Mouse (Mus musculus): ENCODE measurements at regions not wholly inside any gene's neighbourhood (a gene's known extent, or its start where the extent isn't known, plus 50 kb on each side); places are given as distances from the start of the nearest gene placed in this dataset.

DNA sequence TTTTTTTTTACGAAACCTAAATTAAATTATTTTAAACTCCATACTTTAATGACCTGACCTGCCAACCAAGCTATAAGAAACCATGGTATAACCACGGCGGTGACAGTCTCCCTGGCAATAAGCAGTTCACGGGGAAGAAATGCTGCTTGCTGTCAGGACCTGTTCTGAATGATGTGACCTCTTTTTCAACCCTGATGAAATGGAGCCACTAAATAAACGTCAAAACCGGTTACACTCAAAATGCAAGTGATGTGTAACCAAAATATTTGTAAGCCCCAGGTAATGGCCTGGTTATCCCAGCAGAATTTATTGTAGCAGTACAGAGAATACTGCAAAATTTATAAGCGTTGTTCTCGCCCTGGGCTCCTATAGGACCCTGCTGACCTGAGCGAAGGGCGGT lies 111.4 kb downstream of the Mis18a start:
- no peak for DNase-seq (ENCODE audit: low read depth, low spot score)

DNA sequence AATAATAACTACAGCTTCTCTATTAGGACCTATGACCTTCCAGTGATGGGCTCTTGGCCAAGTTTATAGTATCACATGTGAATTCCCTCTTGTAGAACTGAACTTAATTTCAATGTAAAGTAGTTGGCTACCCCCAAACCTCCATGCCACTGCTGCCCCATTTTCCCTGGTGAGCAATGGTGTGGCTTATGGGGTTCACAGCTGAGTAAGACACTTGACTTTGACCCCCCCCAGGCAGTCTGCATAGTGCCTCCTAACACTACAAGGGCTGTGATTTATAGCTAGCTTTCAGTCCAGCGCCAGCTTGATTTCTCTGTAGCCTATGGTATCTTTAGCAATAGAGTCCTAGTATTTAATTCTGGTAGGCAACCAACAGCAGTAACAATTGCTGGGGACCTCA lies 113.1 kb downstream of the Mis18a start:
- no peak for DNase-seq (ENCODE audit: low read depth, low spot score)

DNA sequence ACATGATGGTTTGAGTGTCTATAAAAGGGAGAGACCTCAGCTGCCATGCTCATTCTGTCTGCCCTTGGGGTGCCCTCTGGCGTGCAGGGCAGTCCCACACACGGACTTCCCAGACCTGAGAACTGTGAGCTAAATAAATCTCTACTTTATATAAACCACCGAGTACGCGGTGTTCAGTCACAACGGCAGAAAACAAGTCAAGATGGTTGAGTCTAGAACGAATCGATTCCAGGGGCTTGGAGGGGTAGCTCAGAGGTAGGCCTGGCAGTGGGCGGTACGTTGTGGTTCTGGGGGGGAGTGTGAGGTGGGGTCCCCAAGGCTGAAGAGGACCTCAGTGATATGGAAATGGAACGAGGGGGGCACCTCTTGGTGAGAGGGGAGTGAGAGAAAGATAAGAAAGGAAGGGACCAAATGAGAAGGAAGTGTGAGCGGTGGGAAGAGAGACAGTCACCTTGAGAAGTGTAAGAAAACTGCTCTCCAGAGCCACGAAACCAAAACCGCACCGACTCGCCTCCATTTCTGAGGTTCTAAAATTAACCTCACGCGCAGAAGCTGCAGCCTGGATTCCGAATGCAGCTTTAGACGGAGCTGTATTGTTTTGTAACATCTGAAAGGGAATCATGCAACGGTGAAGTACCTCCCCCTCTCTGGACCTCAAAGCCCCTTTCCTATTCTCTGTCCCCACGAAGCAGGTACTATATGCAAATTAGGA lies 117.0 kb downstream of the Mis18a start:
- no peak for DNase-seq (ENCODE audit: low read depth, low spot score)

DNA sequence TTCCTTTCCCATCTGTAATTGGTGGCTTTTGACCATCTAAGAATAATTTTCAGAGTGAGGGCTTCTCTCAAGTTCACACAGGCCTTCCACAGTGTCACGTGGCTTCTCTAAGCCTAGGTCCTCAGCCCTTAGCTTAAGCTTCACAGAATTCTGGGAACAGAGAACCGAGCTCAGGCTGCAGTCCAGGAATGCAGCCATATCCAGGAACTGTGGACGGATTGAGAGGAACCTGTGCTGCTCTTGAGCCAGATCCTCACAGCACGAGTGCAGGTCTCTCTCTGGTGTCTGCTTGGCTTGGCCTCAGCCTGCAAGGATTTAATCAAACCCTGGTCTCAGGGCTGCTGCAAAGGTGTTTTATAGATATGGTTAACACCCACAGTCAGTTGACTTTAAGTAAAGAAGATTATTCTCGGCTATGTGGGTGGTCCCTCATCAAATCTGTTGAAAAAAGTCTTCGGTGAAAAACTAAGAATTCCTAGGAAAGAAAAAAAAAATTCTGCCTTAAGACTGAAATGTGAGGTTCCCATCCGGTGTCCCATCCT lies 127.8 kb downstream of the Mis18a start:
- no peak for DNase-seq (ENCODE audit: low read depth, low spot score)

- peak; percentile 65 for DNase-seq (ENCODE audit: low read depth, low spot score)
These were observed 128.5 kb downstream of the Mis18a start for GRCm38 (mm10) chr16:90598727-90599126.

- DNase-seq (ENCODE audit: low read depth, low spot score): no peak
These were observed 134.3 kb downstream of the Mis18a start for GRCm38 (mm10) chr16:90592721-90593481.

GRCm38 (mm10) chr16:90585171-90585570 lies 142.0 kb downstream of the Mis18a start:
- DNase-seq (ENCODE audit: low read depth, low spot score): no peak

- DNase-seq (ENCODE audit: low read depth, low spot score): no peak
These were observed 146.8 kb downstream of the Mis18a start for GRCm38 (mm10) chr16:90580411-90580810.

DNA sequence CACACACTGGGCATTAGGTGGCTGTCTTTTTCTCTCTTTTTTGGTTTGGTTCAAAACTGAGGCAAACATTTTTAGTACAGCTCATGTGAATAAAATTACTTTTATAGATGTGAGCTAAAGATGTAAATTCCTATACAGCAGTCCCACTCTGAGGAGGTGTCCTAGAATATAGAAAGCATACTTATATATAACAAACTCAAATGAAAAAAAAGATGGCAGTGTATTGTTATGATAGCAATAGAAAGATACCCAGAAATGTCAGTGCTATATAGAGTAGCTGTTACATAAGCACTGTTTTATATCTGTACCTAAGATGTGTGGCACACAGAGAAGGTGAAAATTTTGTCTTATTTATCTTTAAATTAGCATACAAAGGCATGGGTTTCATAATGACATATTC lies 156.1 kb downstream of the Mis18a start:
- no peak for DNase-seq (ENCODE audit: low read depth, low spot score)

- no peak for DNase-seq (ENCODE audit: low read depth, low spot score)
These were observed 157.4 kb downstream of the Mis18a start for GRCm38 (mm10) chr16:90569826-90570225.

DNA sequence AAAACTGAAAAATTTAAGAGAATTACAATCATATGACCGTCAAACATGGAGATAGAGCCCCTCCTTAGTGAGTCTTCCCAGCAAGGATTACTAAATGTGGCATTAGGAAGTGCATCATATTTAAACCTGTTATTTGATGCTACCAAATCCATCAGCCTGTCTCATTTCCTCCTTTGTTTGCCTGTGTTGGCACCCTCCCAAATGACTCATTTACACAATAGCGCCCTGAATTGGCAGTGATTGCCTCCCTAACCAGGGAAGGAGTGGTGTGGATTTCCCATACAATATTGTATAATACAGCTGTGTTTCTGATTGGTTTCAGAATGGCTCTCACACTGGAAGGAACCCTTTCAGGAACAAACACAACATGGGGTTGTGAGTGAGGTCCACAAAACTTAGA lies 162.0 kb downstream of the Mis18a start:
- DNase-seq (ENCODE audit: low read depth, low spot score): no peak

DNA sequence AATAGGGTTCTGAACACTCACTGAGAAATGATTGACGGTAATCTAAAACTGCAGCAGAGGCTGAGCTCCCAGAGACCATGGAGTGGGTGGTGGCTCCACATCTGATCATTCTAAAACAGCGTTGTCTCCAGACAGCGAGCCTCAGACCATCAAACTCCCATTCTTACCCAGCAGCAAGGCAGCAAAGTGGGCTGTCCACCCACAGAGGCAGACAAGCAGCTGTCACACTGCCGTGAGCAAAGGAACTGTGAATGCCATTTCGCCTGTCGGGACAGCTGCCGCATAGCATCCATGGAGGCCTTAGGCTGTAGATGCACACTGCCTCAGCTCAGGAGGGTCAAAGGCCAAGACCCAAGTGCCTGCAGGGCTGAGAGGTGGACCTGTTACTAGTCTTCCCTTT lies 167.3 kb downstream of the Hunk start:
- DNase-seq (ENCODE audit: low read depth, low spot score): no peak

GRCm38 (mm10) chr16:90551041-90551440 lies 165.2 kb downstream of the Hunk start:
- DNase-seq (ENCODE audit: low read depth, low spot score): no peak

- DNase-seq (ENCODE audit: low read depth, low spot score): no peak
These were observed 164.4 kb downstream of the Hunk start for GRCm38 (mm10) chr16:90550058-90550795.

Data from R1 (cell line).